Mouse (Mus musculus): ENCODE measurements around the gene Alg11. TPM values are rescaled to one million over a fixed set of nuclear protein-coding genes. Genes with fewer than 3 reads are reported as not detected.

Alg11 gene
- polyA plus RNA-seq (2015; fragmentation: Nextera tagmentation; extraction: Ambion mirVana) = 14.6 and 17.0 TPM in 2 replicates

DNA sequence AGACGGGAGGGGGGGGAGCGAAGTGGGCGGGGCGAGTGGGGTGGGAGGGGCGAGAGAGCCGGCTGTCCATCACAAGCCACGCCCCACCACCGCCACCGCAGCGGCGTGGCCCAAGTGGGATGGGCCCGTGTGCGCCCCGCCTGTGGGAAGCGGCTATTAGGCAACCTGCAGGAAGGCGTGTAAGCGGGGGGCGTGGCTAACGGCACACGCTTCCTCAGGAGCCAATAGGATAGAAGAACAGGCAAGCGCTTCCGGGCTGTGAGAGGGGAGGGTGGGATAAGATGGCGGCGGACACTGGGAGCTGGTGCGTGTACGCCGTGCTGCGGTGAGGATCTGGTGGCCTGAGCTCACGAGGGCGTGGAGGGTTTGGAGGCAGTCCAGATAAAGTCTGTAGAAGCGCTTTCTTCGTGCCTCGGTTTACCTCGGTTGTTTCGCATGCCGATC lies at the start of gene Alg11:
Alg11 (plus strand) TSS at position 276 of the 444 bp plus-strand sequence.
- WGBS = under 1% methylated on average over 35 of the region's 36 CpGs
- H3K27ac ChIP-seq = peak within 1 kb of the TSS; percentile 20; the same call in 1 of the 2 replicates
- peak within 1 kb of the TSS; percentile 96 for H3K4me3 ChIP-seq
- peaks cover 10% of the 10 kb centered on the region for H3K4me1 ChIP-seq (replicated peaks)
- peaks cover 17% of the 10 kb centered on the region for H3K36me3 ChIP-seq
- no peaks in the 10 kb centered on the region for H3K9me3 ChIP-seq (replicated peaks)
- H3K4me2 ChIP-seq = peak within 1 kb of the TSS; percentile 98
- peaks cover 22% of the 10 kb centered on the region for H3K27me3 ChIP-seq
- peak within 1 kb of the TSS; percentile 75 for H3K9ac ChIP-seq
- peak; percentile 100 for ATAC-seq (replicated peaks; ENCODE audit: insufficient number of reproducible peaks, insufficient read depth, low FRiP score, low read depth)

DNA sequence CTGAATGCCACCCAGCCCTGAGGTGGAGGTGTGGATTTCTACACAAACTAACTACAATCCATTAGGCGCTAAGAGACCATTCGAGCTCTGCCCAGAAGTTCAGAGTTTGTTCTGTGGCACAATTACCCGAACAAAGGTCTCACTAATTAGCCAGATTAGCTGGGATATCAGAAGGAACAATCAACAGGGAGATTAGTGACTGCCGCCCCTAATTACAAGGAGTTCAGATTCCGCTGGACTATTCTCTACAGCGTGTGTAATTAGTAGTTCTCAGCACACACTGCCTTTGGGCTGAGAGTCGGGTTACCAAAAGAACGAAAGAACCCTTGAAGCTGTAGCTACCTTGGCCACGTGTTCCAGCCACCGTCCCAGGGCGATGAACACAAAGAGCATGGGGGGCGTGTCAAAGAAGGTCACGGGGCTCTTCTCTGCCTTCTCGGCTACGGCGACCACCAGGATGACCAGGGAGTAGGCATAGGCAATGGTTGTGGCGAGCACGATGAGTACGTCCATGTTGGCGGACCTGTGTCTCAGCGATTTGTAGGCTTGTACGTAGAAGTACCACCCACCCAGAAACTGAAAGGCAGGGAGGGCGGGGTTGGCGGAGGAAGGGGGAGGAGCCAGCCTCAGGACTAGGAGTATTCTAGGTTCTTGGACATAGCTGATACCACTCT lies 47.4 kb upstream of the Alg11 start:
- no peaks in the 10 kb centered on the region for H3K27me3 ChIP-seq
- no peak overlapping the region for H3K4me2 ChIP-seq
- 74% methylated on average over 24 of the region's 24 CpGs for WGBS
- no peak overlapping the region for H3K4me3 ChIP-seq
- no peak overlapping the region for H3K9ac ChIP-seq
- no peaks in the 10 kb centered on the region for H3K4me1 ChIP-seq (replicated peaks)
- ATAC-seq (replicated peaks; ENCODE audit: insufficient number of reproducible peaks, insufficient read depth, low FRiP score, low read depth) = no peak
- H3K36me3 ChIP-seq = no peaks in the 10 kb centered on the region
- no peaks in the 10 kb centered on the region for H3K9me3 ChIP-seq (replicated peaks)
- H3K27ac ChIP-seq = no peak overlapping the region

DNA sequence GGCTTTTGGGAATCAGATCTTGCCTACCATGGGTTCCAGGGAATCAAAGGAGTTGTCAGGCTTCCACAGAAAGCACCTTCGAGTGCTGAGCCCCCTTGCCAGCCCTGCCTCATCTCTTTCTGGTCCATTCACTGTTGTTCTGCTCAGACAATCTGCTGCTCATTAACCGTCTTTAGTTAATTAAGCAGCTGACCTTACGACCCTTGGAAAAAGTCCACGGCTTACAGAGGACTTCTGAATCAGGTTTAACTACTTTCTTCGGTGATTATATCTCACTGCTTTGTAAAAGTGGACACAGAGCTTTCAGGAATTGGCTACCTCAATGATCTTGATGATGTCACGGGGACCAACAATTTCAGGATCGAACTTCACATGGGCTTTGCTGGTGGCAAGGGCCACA lies 42.8 kb upstream of the Alg11 start:
- 78% methylated on average over 7 of the region's 7 CpGs for WGBS
- H3K4me1 ChIP-seq (replicated peaks) = no peaks in the 10 kb centered on the region
- H3K36me3 ChIP-seq = no peaks in the 10 kb centered on the region
- H3K9me3 ChIP-seq (replicated peaks) = no peaks in the 10 kb centered on the region
- no peak overlapping the region for H3K4me3 ChIP-seq
- H3K9ac ChIP-seq = no peak overlapping the region
- no peaks in the 10 kb centered on the region for H3K27me3 ChIP-seq
- no peak overlapping the region for H3K4me2 ChIP-seq
- H3K27ac ChIP-seq = no peak overlapping the region
- no peak for ATAC-seq (replicated peaks; ENCODE audit: insufficient number of reproducible peaks, insufficient read depth, low FRiP score, low read depth)

DNA sequence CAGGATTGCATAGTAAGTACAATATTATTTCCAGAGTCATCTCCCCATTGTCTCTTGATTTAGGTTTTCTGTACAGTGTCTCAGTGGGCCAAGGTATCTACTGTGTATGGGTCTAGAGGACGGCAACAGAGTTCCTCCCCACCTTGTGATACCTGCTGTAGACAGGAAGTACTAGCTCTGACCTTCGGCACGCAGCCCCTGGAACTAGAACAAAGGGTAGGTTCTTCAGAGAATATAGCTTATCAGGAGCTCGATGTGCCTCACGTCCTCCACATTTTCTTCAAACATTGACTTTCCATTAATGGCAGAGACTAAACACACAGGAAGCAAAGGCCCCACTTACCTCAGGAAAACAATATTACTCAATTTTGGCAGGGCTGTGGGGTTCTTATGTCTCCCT lies 41.0 kb upstream of the Alg11 start:
- H3K36me3 ChIP-seq = no peaks in the 10 kb centered on the region
- no peak overlapping the region for H3K4me3 ChIP-seq
- no peak overlapping the region for H3K9ac ChIP-seq
- H3K9me3 ChIP-seq (replicated peaks) = no peaks in the 10 kb centered on the region
- no peak overlapping the region for H3K27ac ChIP-seq
- ATAC-seq (replicated peaks; ENCODE audit: insufficient number of reproducible peaks, insufficient read depth, low FRiP score, low read depth) = no peak
- H3K4me2 ChIP-seq = no peak overlapping the region
- 75% methylated on average over 5 of the region's 5 CpGs for whole genome bisulfite sequencing
- no peaks in the 10 kb centered on the region for H3K4me1 ChIP-seq (replicated peaks)
- no peaks in the 10 kb centered on the region for H3K27me3 ChIP-seq

DNA sequence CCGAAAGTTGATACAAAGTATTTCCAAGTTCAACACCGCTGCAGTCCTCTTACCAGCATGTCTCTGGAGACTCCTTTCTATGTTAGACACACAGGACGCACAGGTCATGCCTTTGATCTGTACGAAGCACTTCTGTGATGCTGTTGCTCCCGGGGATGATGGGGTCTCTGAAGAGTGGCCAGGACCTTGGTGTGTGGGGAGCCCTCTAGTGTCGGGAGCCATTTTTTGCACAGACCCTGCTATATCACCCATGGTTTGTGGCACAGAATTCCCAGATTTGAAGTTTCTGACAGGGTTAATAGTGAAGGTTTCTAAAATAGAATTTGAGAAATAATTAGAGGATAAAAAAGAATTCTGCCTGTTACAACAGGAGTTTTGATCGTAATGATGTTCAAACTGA lies 38.3 kb upstream of the Alg11 start:
- no peak overlapping the region for H3K27ac ChIP-seq
- ATAC-seq (replicated peaks; ENCODE audit: insufficient number of reproducible peaks, insufficient read depth, low FRiP score, low read depth) = no peak
- no peak overlapping the region for H3K4me2 ChIP-seq
- no peaks in the 10 kb centered on the region for H3K4me1 ChIP-seq (replicated peaks)
- 56% methylated on average over 7 of the region's 7 CpGs for WGBS
- H3K4me3 ChIP-seq = no peak overlapping the region
- no peaks in the 10 kb centered on the region for H3K36me3 ChIP-seq
- no peaks in the 10 kb centered on the region for H3K9me3 ChIP-seq (replicated peaks)
- no peak overlapping the region for H3K9ac ChIP-seq
- no peaks in the 10 kb centered on the region for H3K27me3 ChIP-seq

DNA sequence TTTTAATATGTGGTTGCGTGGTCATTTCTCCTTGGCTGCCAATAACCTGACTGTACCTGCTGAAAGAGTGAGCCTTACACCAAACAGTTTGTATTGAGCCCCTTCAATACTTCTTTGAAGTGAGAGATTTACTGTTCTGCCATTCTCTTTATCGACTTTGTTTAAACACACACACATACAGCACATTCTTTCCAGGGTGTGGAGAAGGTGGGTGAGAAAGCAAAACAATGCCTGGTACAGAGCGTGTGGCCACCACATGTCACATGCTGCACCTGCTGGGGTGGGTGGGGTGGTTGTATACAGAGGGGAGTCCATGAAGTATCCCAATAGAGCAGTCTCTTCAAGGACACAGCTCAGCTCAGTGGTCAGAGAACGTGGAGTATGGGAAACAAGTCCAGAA lies 35.3 kb upstream of the Alg11 start:
- H3K9ac ChIP-seq = no peak overlapping the region
- H3K27me3 ChIP-seq = no peaks in the 10 kb centered on the region
- H3K27ac ChIP-seq = no peak overlapping the region
- 64% methylated on average over 4 of the region's 4 CpGs for WGBS
- no peak overlapping the region for H3K4me2 ChIP-seq
- ATAC-seq (replicated peaks; ENCODE audit: insufficient number of reproducible peaks, insufficient read depth, low FRiP score, low read depth) = no peak
- no peak overlapping the region for H3K4me3 ChIP-seq
- no peaks in the 10 kb centered on the region for H3K9me3 ChIP-seq (replicated peaks)
- no peaks in the 10 kb centered on the region for H3K36me3 ChIP-seq
- H3K4me1 ChIP-seq (replicated peaks) = no peaks in the 10 kb centered on the region

DNA sequence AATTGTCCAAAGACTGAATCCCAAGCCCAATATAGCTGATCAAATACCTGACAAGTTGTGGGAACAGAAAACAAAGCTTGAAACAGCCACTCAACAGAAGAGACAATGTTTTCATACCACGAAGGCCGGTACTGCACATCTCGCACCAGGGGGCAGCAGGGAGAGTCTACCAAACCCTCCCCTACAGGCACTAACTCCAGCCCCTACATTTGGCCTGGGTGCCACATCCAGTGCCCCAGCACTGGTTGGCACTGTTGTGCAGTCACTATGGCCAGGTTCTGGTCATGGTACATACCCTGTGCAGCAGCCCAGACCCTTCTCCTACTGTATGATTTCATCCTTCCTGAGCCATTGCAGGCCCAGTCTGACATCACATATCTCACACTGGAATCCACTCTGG lies 31.5 kb upstream of the Alg11 start:
- no peak for ATAC-seq (replicated peaks; ENCODE audit: insufficient number of reproducible peaks, insufficient read depth, low FRiP score, low read depth)
- H3K27ac ChIP-seq = no peak overlapping the region
- H3K4me2 ChIP-seq = no peak overlapping the region

DNA sequence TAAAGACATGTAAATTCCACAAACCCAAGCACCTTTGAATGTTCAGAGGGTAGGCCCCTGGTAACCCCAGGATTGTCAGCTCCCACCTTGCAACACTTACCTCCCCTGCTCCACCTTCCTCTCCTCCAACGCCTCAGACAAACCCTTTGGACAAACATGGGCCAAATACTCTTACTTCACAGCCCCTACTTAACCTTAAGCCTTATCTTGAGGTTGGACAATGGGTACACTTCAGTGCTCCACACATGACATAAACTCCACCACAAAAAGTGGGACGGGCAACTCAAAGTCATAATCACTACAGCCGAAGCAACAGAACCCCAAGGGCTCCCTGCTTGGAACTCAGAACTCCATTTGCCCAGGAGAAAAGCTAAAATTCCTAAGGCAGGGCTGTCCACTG lies 29.5 kb upstream of the Alg11 start:
- Histone ChIP-seq H3K9ac (no peak overlapping the region), H3K27ac (no peak overlapping the region), H3K9me3 (replicated peaks) (no peaks in the 10 kb centered on the region), H3K4me1 (replicated peaks) (no peaks in the 10 kb centered on the region), H3K27me3 (no peaks in the 10 kb centered on the region), H3K4me2 (no peak overlapping the region), H3K4me3 (no peak overlapping the region), H3K36me3 (no peaks in the 10 kb centered on the region)
- 66% methylated on average over 3 of the region's 3 CpGs for WGBS
- no peak for ATAC-seq (replicated peaks; ENCODE audit: insufficient number of reproducible peaks, insufficient read depth, low FRiP score, low read depth)

More for the DNA sequence above, 31.5 kb upstream of the Alg11 start:
- Histone ChIP-seq H3K27me3 (no peaks in the 10 kb centered on the region), H3K4me3 (no peak overlapping the region), H3K9ac (no peak overlapping the region), H3K9me3 (replicated peaks) (no peaks in the 10 kb centered on the region), H3K4me1 (replicated peaks) (no peaks in the 10 kb centered on the region), H3K36me3 (no peaks in the 10 kb centered on the region)
- WGBS = 84% methylated on average over 3 of the region's 3 CpGs

DNA sequence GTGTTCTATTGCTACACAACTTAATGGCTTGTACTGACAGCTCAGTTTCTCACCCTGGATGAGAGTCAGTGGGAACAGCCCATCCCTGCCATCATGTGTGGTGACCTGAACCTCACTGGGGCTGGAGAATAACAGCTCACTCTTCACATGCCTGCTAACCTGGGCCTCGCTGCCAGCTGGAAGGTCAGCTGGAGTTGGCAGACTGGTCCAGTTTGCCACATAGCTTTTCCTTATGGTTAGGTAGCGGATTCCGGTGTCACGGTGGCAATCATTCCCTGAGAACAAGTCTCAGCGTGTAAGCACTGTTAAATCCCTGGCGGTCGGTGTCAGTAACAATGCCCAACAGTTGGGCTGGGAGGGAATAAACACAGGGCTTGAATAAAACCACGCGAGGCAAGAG lies 24.4 kb upstream of the Alg11 start:
- Histone ChIP-seq H3K4me2 (no peak overlapping the region), H3K36me3 (no peaks in the 10 kb centered on the region), H3K9me3 (replicated peaks) (no peaks in the 10 kb centered on the region), H3K27ac (no peak overlapping the region), H3K4me1 (replicated peaks) (peaks cover 3% of the 10 kb centered on the region; the same call in 1 of the 2 replicates), H3K9ac (no peak overlapping the region), H3K27me3 (0 out of 2 replicates have a peak, but pooled peaks cover 2% of the 10 kb centered on the region), H3K4me3 (no peak overlapping the region)
- 91% methylated on average over 9 of the region's 9 CpGs for WGBS
- ATAC-seq (replicated peaks; ENCODE audit: insufficient number of reproducible peaks, insufficient read depth, low FRiP score, low read depth) = no peak

DNA sequence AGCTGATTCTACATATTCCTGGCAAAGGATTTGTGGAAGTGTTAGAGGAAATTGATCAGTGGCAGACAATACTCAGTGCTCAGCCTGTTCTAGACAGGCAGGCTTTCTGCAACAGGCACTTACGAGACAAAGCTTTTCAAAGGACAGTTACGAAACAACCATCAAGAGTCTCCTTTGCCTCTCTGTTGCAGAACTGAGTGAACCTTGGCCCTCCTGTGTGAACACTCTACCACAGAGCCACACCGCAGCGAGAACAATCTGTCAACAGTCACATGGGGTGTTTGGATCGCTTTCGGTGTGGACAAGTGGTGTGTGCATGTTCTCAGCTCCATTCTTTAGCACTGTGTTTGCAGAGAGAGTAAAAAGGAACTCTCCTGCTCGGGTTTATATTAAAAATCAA lies 23.5 kb upstream of the Alg11 start:
- 0 out of 2 replicates have a peak, but pooled peaks cover 2% of the 10 kb centered on the region for H3K27me3 ChIP-seq
- WGBS = 53% methylated on average over 7 of the region's 7 CpGs

DNA sequence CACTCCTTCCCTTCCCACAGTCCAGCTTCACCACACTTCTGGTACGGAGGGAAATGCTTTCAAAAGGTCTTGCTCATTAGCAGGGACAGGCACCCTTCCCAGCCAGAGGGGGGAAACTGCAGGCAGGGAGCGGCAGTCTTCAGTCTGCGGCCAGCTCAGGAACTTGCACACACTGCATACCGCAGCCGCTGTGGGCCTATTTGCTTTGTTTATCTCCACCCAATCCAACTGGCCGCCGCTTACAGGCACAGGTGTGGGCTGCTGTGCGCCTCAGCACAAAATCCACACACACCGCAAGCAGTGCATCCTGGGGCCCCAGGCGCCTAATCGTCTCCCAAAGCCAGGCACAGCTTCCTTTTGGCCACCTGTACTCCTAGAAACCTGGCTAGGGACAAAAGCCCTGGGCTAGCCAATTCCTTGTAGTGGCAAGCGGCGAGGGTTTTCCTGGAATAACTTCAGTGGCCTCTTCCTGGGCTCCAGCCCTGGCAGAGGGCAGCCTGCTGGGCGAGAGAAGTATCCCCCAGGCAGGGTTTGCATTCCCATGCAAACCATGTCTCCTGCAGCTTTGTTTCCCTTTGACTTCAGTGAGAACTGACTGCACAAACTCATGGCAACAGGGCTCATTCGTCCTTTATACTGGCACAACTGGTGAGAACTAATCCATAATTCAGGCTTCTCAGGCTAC lies 20.9 kb upstream of the Alg11 start:
- Histone ChIP-seq H3K9ac (no peak overlapping the region), H3K9me3 (replicated peaks) (no peaks in the 10 kb centered on the region), H3K27ac (no peak overlapping the region), H3K4me3 (no peak overlapping the region), H3K4me1 (replicated peaks) (peaks cover 3% of the 10 kb centered on the region; the same call in 1 of the 2 replicates), H3K27me3 (0 out of 2 replicates have a peak, but pooled peaks cover 2% of the 10 kb centered on the region), H3K36me3 (no peaks in the 10 kb centered on the region), H3K4me2 (peak overlapping the region; percentile 8; the same call in 1 of the 2 replicates)
- 18% methylated on average over 15 of the region's 15 CpGs for WGBS
- no peak for ATAC-seq (replicated peaks; ENCODE audit: insufficient number of reproducible peaks, insufficient read depth, low FRiP score, low read depth)

More for the DNA sequence above, 23.5 kb upstream of the Alg11 start:
- Histone ChIP-seq H3K36me3 (no peaks in the 10 kb centered on the region), H3K4me2 (no peak overlapping the region), H3K4me3 (no peak overlapping the region), H3K9ac (no peak overlapping the region), H3K4me1 (replicated peaks) (peaks cover 3% of the 10 kb centered on the region; the same call in 1 of the 2 replicates), H3K9me3 (replicated peaks) (no peaks in the 10 kb centered on the region), H3K27ac (no peak overlapping the region)
- no peak for ATAC-seq (replicated peaks; ENCODE audit: insufficient number of reproducible peaks, insufficient read depth, low FRiP score, low read depth)
